Mouse (Mus musculus): ENCODE measurements around the gene Spop. TPM values are rescaled to one million over a fixed set of nuclear protein-coding genes. Genes with fewer than 3 reads are reported as not detected.

The Spop gene
- total RNA-seq, 2 experiments from 2014 or later = 175 to 193 TPM

- intact Hi-C loops (cut with DNase I) = no loop called here
Observed at GRCm38 (mm10) chr11:95513461-95514297, 99.8 kb downstream of the Spop start.

GRCm38 (mm10) chr11:95514298-95514861 is 100.5 kb downstream of the Spop start, which contains the start of gene Nxph3:
Gene Nxph3 (minus strand): TSS chr11:95514570.
- intact Hi-C loops (cut with DNase I) = no loop called here
- peak; percentile 79 to 81 for DNase-seq

More at GRCm38 (mm10) chr11:95513461-95514297, 99.8 kb downstream of the Spop start:
- peak in 1 of 2 experiments; percentile 21 for DNase-seq

DNA sequence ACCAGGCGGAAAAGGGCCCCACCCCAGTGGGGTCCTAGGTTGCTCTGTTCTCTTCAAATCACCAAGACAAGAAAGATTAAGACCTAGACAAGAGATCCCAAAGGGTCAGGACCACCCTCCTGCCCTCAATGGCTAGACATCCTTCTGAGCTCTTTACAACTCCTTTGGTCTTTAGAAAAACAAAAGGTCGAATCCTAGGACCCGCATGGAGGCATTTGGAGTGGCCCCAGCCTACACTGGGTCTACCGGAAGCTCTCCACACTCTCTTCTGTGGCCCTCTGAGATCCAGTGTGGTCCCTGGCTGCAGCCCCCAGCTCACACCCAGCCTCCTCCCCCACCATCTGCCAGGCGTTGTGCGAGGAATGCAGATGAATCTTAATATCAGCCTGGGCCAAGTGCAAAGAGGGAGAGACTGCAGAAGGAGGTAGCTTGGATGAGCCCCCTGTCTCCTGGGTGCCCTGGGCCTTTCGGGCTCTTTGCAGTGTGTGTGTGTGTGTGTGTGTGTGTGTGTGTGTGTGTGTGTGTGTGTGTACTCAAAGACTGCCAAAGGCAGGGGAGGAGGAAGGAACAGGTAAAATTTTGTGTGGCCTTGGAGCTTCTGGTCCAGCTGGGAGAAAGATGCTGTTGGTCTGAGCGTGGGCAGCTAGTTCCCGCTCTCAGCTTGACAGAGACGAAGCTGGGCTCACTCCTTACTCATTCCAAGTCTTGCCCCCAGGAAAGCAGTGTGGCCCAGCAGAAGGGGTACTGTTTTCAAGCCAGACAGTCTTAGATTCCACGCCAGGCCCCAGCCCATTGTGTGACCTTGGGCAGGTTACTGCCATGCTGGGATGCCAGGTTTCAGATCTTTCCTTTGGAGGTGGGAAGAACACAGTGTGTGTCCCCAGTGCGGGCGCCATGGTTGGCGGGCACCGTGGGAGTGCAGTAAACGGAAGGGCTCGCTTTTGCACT is 101.8 kb downstream of the Spop start:
- intact Hi-C loops (cut with DNase I) = no loop called here
- no peak for DNase-seq

GRCm38 (mm10) chr11:95516491-95516911 is 102.6 kb downstream of the Spop start:
- intact Hi-C loops (cut with DNase I) = no loop called here
- DNase-seq = no peak

DNA sequence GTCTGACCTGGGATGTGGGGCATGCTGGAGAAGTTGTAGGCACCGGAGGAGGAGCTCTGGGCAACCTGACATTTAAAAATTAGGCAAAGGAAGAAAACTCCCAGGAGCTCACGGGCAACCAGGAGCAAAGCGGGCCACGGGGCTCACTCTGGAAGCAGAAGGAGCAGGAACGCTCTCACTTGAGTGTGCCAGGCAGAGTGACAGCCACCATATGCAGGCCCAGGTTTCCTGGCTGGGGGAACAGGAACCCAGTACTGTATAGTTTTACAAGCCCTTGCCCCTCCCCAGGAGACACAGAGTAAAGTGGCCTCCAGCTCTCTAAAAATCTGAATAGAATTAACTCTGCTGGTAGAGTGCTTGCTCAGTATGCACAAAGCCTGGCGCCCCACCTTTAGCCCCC is 103.3 kb downstream of the Spop start:
- no peak for DNase-seq
- intact Hi-C loops (cut with DNase I) = no loop called here

DNA sequence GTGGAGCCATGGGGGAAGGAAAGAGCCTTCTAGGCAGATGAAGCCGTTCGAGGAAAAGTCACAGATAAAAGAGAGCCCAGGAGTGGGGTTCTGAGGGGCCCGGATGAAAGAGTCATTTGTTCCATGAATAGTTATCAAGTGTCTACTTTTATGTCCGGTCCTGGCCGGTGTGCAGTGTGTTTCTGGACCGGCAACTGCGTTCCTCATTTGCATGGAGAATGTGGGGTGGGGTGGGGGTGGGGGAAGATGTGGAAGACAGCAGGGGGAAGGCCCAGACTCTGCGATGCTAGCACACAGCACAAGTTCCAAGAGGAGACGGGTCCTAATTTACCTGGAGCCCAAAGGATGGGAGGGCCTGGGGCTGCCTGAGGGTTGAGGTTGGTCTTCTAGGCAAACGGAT is 105.4 kb downstream of the Spop start:
- intact Hi-C loops (cut with DNase I) = no loop called here
- DNase-seq = no peak

GRCm38 (mm10) chr11:95519996-95520395 is 106.1 kb downstream of the Spop start:
- intact Hi-C loops (cut with DNase I) = loop anchor here (1.0 to 2.0 kb wide), 2 partner anchors 136 to 201 kb away; partner anchors contain the start of gene Slc35b1

DNA sequence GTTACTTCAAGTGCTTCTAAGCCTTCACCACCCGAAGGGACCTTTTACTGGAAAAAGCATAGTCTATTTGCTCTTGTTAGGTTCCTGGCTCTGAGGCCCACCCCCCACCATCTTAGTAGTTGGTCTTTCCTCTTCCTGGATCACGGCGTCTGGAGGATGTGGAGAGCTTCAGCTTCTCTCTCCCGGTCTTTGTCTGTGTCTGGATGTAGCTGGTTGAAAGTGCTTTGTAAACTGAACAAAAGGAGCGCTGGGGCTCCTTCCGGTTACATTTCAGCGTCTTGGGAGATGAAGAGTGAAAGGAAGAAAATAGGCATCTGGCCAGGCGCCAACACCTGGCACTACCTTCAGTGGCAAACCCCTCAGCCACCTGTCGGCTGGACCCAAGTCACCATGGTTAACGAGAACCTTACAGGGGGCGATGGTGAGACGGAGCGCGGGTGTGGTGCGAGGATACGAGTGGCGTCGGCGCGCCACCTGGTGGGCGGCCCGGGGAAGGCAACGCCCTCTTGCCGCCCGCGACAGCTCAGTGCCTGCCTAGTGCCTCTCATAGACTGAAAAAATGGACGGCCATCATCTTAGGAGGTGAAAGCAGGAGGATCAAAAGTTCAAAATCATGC is 106.7 kb downstream of the Spop start:
- DNase-seq = peak; percentile 87 to 92
- intact Hi-C loops (cut with DNase I) = loop anchor here (1.0 to 2.0 kb wide), 5 partner anchors 122 to 402 kb away; partner anchors contain the start of gene Slc35b1

More at GRCm38 (mm10) chr11:95519996-95520395, 106.1 kb downstream of the Spop start:
- no peak for DNase-seq

DNA sequence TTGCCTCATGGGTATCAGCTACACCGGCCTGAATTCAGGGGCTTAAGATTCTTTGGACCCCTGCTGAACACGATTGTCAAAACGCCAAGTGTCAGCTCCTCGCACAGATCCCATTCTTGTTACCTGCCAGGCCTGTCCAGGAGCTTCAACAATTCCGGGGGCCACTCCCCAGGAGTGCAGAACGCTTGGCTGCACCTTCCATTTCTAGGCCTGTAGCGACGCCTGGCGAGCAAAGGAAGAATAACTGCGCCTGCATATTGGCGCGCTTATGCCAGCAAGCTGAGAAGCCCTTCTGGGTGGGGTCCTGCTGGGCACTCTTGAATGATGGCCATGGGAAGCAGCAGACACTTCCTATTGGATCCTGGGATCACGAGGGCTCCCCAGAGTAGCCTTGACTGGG is 107.7 kb downstream of the Spop start:
- DNase-seq = peak; percentile 79 to 82
- intact Hi-C loops (cut with DNase I) = loop anchor here (1.0 to 2.0 kb wide), 4 partner anchors 123 to 403 kb away; no protein-coding TSS in a partner anchor

GRCm38 (mm10) chr11:95527307-95527706 is 113.4 kb downstream of the Spop start:
- intact Hi-C loops (cut with DNase I) = no loop called here
- DNase-seq = no peak

- no peak for DNase-seq
- intact Hi-C loops (cut with DNase I) = no loop called here
Observed at GRCm38 (mm10) chr11:95528231-95528630, 114.4 kb downstream of the Spop start.

- intact Hi-C loops (cut with DNase I) = loop anchor here (1.0 to 5.0 kb wide), 3 partner anchors 54 to 220 kb away; no protein-coding TSS in a partner anchor
- DNase-seq = no peak
Observed at GRCm38 (mm10) chr11:95532353-95533072, 118.6 kb downstream of the Spop start.

DNA sequence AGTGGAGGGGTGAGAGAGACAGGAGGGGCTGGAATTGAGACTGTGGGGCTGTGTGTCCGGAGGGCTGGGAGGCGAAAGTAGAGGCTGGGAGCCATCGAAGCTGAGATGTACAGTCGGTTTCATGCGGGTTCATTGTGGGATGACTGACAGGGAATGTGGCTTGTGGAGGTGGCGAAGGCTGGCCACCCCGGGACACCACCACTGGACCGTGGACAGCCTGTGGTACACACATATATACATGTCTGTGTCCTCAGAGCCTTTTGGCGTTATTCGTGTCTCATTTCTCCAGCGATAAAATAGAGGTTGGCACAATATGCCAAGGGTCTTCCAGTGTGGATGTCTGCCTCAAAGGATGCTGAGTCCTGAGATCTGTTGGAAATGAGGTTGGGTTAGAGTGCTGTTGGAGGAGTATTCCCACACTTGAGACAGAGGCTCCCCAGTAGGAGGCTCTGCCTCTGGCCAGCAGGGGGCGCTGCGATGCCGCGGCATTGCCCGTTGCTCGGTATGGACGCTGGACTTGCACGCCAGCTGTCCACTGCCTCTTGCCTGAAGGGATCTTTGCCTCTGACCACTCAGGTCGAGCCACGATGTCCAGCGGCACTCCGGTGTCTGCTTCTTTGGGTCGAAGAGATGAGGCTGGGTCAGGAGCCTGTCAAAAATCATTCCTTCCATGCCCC is 119.7 kb downstream of the Spop start:
- intact Hi-C loops (cut with DNase I) = loop anchor here (1.0 to 5.0 kb wide), 3 partner anchors 53 to 219 kb away; no protein-coding TSS in a partner anchor

DNA sequence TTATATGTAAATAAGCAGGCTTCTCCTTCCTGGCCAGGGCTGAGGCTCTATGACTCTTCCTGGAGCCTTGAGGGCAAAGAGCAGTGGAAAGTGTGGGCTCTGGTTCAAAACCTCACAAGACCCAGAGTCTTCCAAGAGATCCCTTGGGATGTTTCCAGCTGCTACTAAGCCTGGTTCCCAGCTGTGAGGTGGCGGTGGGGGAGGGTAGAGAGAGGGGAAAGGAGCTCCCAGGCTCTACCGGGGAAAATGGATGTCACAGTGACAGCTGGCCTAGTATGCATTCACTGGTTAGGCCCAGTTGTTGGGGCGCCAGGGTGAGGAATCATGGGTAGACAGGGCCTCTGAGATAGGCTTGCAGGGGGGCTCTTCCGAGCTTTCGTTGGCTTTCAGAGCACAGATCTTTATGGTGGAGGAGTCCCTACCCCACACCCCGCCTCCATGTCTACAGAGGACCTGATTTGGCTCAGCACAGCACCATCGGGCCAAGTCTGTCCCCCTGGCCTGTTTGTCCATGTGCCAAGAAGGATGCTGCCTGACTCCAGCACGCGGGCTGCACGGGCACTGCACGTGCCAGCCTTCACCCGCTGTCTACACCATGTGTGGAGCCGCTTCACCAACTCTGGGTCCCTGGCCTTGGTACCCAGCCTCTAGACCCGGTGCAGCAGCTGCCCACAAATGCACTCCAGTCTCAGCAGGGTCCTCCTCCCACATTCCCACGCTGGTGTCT is 124.7 kb downstream of the Spop start:
- no peak for DNase-seq
- intact Hi-C loops (cut with DNase I) = no loop called here

More for the DNA sequence above, 119.7 kb downstream of the Spop start:
- peak; percentile 91 to 93 for DNase-seq

DNA sequence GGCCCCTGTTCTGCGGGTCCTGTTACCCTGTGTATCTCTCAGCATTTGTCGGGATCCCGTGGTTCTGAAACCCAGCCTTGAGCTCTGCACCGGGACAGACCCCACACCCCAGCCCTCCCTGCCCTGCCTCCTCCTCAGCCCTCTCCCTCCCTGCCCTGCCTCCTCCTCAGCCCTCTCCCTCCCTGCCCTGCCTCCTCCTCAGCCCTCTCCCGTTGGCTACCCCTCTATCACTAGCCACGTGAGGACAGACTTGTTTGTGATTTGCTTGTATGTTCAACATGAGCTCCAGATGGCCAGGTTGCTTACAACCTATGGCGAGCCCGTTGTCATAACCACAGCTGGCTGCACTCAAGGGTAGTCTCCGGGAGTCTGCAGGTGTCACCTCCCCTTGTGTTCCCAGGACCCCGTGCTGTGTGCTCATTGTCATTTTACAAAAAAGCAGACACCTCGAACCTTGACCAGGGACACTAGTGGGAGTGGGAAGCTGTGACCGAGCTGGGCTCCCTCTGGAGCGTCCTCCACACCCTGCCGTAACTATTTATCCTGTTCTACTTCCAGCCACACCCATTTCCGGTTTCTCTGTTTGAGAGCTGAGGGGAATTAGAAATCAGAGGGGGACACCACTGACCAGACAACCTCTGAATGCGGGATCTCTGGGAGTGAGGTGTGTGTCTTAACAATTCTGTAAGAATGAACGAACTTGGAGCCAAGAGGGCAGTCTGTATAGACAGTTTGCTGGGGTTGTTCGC is 126.9 kb downstream of the Spop start:
- intact Hi-C loops (cut with DNase I) = no loop called here
- no peak for DNase-seq

Data from heart, postnatal 36 days (tissue).